Mouse (Mus musculus) myocyte (in vitro differentiated cells): ENCODE results near the gene 9330182L06Rik. TPM values are rescaled to one million over a fixed set of nuclear protein-coding genes. Genes with fewer than 3 reads are reported as not detected.
A peak's percentile ranks its signal among the peaks of the same experiment; 100 is the strongest.

ENCODE experiments used
- H3K27me3 ChIP-seq: one replicate; pipeline ENCODE4 v1.6.1; 2011; ENCODE audit not compliant: control insufficient read depth, insufficient read depth, insufficient read length
- H3K36me3 ChIP-seq: one replicate; pipeline ENCODE4 v1.6.1; 2011; ENCODE audit not compliant: control insufficient read depth, insufficient read depth
- H3K4me2 ChIP-seq: one replicate; pipeline ENCODE4 v1.6.1; 2011; ENCODE audit warnings: low read depth, control low read depth
- H3K4me3 ChIP-seq: one replicate; pipeline ENCODE4 v1.5.1; 2011; ENCODE audit warnings: mild to moderate bottlenecking, control low read depth, moderate library complexity
- H3K79me2 ChIP-seq: one replicate; pipeline ENCODE4 v1.6.1; 2011; ENCODE audit not compliant: control insufficient read depth, insufficient read depth
- H3ac ChIP-seq: one replicate; pipeline ENCODE4 v1.6.1; 2011; ENCODE audit not compliant: control insufficient read depth, insufficient read length
- CEBPB ChIP-seq: IDR thresholded peaks from 2 replicates; pipeline ENCODE4 v1.6.1; 2011; ENCODE audit warnings: mild to moderate bottlenecking, moderate library complexity; ENCODE audit not compliant: poor library complexity, insufficient read depth, severe bottlenecking
- E2F4 ChIP-seq: IDR thresholded peaks from one replicate; pipeline ENCODE4 v1.6.1; 2011; ENCODE audit warnings: mild to moderate bottlenecking, control low read depth, moderate library complexity; ENCODE audit not compliant: insufficient read depth
- MAX ChIP-seq: IDR thresholded peaks from one replicate; pipeline ENCODE4 v1.6.1; 2011; ENCODE audit warnings: low read depth, mild to moderate bottlenecking, control low read depth
- MYOD1 ChIP-seq, 3 experiments: IDR thresholded peaks; one replicate each; pipeline ENCODE4 v1.6.1; 2011; ENCODE audit warnings: control low read depth in 2 of 3, low read depth in 2 of 3, mild to moderate bottlenecking in 2 of 3, moderate library complexity in 1 of 3; ENCODE audit not compliant: insufficient read length in 2 of 3, control insufficient read depth in 1 of 3
- MYOG ChIP-seq, 3 experiments: IDR thresholded peaks; one replicate each; pipeline ENCODE4 v1.6.1; 2011; ENCODE audit warnings: control low read depth in 2 of 3, low read depth in 2 of 3, mild to moderate bottlenecking in 2 of 3; ENCODE audit not compliant: insufficient read length in 2 of 3, control insufficient read depth in 1 of 3, insufficient read depth in 1 of 3
- POLR2A ChIP-seq: IDR thresholded peaks from one replicate; pipeline ENCODE4 v1.6.1; 2011; ENCODE audit warnings: low read depth, mild to moderate bottlenecking, control low read depth, moderate library complexity; ENCODE audit not compliant: insufficient read length
- POLR2AphosphoS2 ChIP-seq: IDR thresholded peaks from one replicate; pipeline ENCODE4 v1.6.1; 2011; ENCODE audit warnings: low read depth, control low read depth; ENCODE audit not compliant: insufficient read length
- REST ChIP-seq: IDR thresholded peaks from one replicate; pipeline ENCODE4 v1.6.1; 2011; ENCODE audit warnings: mild to moderate bottlenecking, control low read depth, moderate library complexity; ENCODE audit not compliant: insufficient read depth, insufficient read length
- SRF ChIP-seq: IDR thresholded peaks from one replicate; pipeline ENCODE4 v1.6.1; 2011; ENCODE audit warnings: low read depth; ENCODE audit not compliant: control insufficient read depth, insufficient read length
- TCF12 ChIP-seq: IDR thresholded peaks from one replicate; pipeline ENCODE4 v1.6.1; 2011; ENCODE audit warnings: mild to moderate bottlenecking, control low read depth; ENCODE audit not compliant: poor library complexity, insufficient read depth, severe bottlenecking
- TCF3 ChIP-seq: IDR thresholded peaks from one replicate; pipeline ENCODE4 v1.6.1; 2011; ENCODE audit warnings: low read depth, control low read depth; ENCODE audit not compliant: insufficient read length
- USF1 ChIP-seq: IDR thresholded peaks from one replicate; pipeline ENCODE4 v1.6.1; 2011; ENCODE audit warnings: low read depth, mild to moderate bottlenecking, control low read depth, moderate library complexity
- polyA plus RNA-seq: library from polyadenylated mRNA; unstranded; fragments of >200 nt; fragmentation: generic; extraction: Trizol; gene quantifications from one replicate; pipeline ENCODE4 v1.2.1, GENCODE M21; 2012; ENCODE audit warnings: missing spikeins

The 9330182L06Rik gene
- not detected for polyA plus RNA-seq

DNA sequence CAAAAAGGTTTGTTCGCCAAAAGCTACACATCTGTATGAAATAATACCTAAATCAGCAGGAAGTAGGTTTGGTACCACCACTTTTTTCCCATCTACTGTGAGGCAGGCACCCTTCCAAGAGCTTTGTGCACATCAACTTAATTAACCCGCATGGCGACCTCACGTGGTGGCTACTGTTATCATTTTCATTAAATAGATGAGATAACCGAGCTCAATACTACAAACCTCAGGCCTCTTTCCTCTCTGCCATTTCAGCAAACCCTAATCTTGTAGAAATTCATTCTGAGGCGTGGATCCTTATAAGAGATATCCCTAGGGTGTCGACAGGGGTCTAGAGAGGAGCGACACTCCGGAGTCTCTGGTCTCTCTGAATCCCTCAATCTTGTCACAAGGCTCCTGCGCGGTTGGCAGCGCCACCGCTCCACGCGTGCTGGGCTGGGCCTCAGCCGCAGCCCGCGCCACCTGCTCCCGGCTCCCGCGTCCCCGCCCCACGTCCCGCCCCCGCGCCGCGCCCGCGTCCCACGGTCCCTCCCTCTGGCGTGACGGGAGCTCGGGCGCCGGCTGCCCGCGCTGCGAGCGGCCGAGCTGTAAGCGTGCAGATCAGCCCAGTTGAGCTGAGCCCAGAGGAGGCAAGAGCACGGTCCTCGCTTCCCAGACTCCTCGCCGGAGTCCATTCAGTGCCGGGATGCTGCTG, at the start of gene 9330182L06Rik:
Gene 9330182L06Rik (plus strand): TSS at position 533 of the 694 bp plus-strand sequence.
- no peaks in the 10 kb centered on the region for H3K27me3 ChIP-seq
- peak within 1 kb of the TSS; percentile 42 for H3K4me2 ChIP-seq
- no peak within 1 kb of the TSS for H3ac ChIP-seq
- no peaks in the 10 kb centered on the region for H3K36me3 ChIP-seq
- TF ChIP-seq REST (no peak), CEBPB (no peak), USF1 (no peak)
- no peaks in the 10 kb centered on the region for H3K79me2 ChIP-seq
- no peak within 1 kb of the TSS for H3K4me3 ChIP-seq

DNA sequence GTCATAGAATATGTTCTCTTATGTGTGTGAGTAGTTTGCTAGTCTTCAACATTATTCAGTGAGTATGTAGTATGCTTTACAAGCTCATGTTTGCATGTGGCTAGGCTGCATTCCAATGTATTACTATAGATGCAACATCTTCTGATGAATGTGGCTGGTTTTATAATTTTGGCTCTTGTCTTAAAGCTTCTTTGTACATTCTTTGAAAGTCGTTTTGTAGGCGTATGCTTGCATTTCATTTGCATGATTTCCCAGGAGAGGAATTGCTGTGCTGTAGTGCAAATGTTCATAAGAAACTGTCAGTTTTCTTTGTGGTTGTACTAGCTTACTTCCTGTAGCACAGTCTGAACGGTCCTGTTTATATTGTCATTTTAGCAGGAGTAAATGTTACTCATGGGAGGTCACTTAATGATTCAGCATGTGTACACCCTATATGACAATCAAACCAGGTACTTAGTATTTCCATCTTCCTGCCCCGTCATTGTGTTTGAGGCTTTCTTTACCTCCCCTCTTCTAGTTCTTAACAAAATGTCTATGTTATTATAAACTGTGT, 38.4 kb upstream of the 9330182L06Rik start:
- H3K36me3 ChIP-seq, result no peaks in the 10 kb centered on the region
- no peak overlapping the region for H3ac ChIP-seq
- no peak for TF ChIP-seq USF1
- TF ChIP-seq MYOD1 (IDR thresholded peaks at IDR 0.05; ENCODE audit: control insufficient read depth in 1 of 3, insufficient read length in 2 of 3, low read depth in 2 of 3), result no peak
- TF ChIP-seq MAX, result no peak
- no peak for TF ChIP-seq POLR2A
- TF ChIP-seq TCF3, result no peak
- no peak for TF ChIP-seq SRF
- TF ChIP-seq REST, result no peak
- TF ChIP-seq E2F4, result no peak
- TF ChIP-seq MYOG (IDR thresholded peaks at IDR 0.05; ENCODE audit: control insufficient read depth in 1 of 3, insufficient read depth in 1 of 3, insufficient read length in 2 of 3, low read depth in 2 of 3), result no peak
- TF ChIP-seq CEBPB, result no peak
- no peak for TF ChIP-seq TCF12
- TF ChIP-seq POLR2AphosphoS2, result no peak
- no peaks in the 10 kb centered on the region for H3K79me2 ChIP-seq
- H3K27me3 ChIP-seq, result no peaks in the 10 kb centered on the region
- H3K4me3 ChIP-seq, result no peak overlapping the region
- no peak overlapping the region for H3K4me2 ChIP-seq

DNA sequence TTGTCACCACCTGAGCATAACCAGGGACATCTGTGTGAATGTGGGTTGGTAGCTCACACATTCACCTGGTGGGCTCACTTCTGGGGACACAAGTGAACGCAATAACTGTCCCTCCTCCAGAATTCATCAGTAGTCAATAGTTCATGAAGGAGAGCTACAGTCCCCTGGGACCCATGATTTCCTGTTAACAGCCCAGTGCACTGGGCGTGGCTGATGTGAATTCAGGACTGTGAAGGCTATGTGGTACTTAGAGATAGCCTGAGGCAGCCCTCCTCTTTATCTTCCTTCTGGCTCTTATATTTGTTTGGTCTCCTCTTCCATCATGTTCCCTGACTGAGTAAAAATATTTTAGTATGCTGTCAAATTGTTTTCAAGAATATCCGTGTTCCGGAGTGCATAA, 1.6 kb upstream of the 9330182L06Rik start:
- Histone ChIP-seq H3K27me3 (no peaks in the 10 kb centered on the region), H3K36me3 (no peaks in the 10 kb centered on the region), H3ac (no peak overlapping the region), H3K4me2 (no peak overlapping the region), H3K79me2 (no peaks in the 10 kb centered on the region), H3K4me3 (no peak overlapping the region)
- TF ChIP-seq POLR2AphosphoS2 (no peak), POLR2A (no peak), TCF3 (no peak), CEBPB (no peak), SRF (no peak), MYOG (IDR thresholded peaks at IDR 0.05; ENCODE audit: control insufficient read depth in 1 of 3, insufficient read depth in 1 of 3, insufficient read length in 2 of 3, low read depth in 2 of 3) (no peak)

DNA sequence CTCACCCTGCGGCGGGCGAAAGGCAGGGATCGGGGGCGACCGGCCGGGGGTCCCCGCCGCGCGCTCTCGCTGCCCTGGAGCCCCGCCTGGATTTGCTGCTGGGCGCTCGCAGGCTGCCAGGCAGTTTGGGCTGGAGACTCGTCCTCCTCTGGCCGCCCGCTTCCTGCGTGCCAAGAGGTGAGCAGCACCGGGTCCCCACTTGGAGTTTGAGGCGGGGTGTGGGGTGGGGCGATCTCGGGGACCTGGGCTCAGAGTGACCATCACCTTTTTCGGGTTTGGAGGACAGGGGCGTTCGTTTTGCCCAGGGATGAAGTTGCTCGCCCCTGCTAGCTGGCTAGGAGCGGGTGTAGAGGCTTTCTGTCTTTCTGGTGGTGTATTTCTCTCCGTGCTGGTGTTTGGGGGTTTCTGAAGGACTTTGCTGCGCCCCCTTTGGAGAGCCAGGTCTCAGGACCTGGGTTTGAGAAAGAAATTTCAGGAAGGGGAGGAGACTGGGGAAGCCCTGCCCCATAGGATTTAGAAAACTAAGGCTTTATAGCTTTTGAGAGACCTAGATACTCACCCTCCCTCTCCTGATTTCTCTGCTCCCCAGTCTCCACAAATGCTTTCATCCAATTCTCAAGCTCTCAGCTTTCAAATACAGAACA, 484 bp downstream of the 9330182L06Rik start:
- Histone ChIP-seq H3K36me3 (no peaks in the 10 kb centered on the region), H3ac (no peak overlapping the region), H3K4me2 (peak overlapping the region; percentile 42), H3K4me3 (no peak overlapping the region), H3K79me2 (no peaks in the 10 kb centered on the region), H3K27me3 (no peaks in the 10 kb centered on the region)
- no peak for TF ChIP-seq E2F4
- TF ChIP-seq SRF, result no peak
- TF ChIP-seq USF1, result no peak
- TF ChIP-seq MAX, result no peak

DNA sequence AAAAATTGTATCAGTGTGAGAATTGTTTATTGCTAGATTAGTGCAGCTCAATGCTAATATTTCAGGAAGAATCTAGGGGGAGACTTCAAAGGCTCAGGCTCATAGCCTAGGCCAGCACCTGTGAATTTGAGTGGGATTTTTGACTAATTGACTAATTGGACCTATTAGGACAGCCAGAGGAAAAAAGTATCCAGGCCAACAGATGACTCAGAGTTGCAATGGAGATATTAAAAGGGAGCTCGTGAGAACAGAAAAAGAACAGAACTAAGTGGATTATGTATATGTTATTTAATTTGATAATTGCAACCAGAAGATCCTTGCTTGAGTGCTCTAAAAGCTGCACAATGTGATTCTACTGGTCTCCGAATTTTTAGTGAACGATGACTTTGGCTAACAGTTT, 3.7 kb downstream of the 9330182L06Rik start:
- Histone ChIP-seq H3K4me2 (no peak overlapping the region), H3K27me3 (no peaks in the 10 kb centered on the region), H3K79me2 (no peaks in the 10 kb centered on the region), H3ac (no peak overlapping the region), H3K4me3 (no peak overlapping the region), H3K36me3 (no peaks in the 10 kb centered on the region)
- TF ChIP-seq TCF3, result no peak
